Mouse (Mus musculus) stomach, embryonic 15.5 days (tissue): Measurements from ENCODE around the gene Gper1. TPM values are rescaled to one million over a fixed set of nuclear protein-coding genes. Genes with fewer than 3 reads are reported as not detected.

Source experiments
- ATAC-seq: fragments of 200-750 bp; cut with Nextera tagmentation; 2 replicates; pipeline ENCODE4 v1.8.0; 2017; ENCODE audit warnings: low read depth, moderate number of reproducible peaks, moderate TSS enrichment; ENCODE audit not compliant: insufficient read depth, low FRiP score
- H3K27ac ChIP-seq: fragments of 300-500 bp; sonication (generic); 2 replicates; pipeline ENCODE4 v1.5.1; 2015; ENCODE audit warnings: mild to moderate bottlenecking, inconsistent platforms
- H3K27me3 ChIP-seq: fragments of 300-500 bp; sonication (generic); replicated peaks from 2 replicates; pipeline ENCODE4 v1.6.1; 2015; ENCODE audit warnings: inconsistent platforms
- H3K36me3 ChIP-seq: fragments of 300-500 bp; sonication (generic); 2 replicates; pipeline ENCODE4 v1.6.1; 2015; ENCODE audit warnings: inconsistent platforms
- H3K4me1 ChIP-seq: fragments of 300-500 bp; sonication (generic); 2 replicates; pipeline ENCODE4 v1.6.1; 2015; ENCODE audit warnings: inconsistent platforms
- H3K4me2 ChIP-seq: fragments of 300-500 bp; sonication (generic); 2 replicates; pipeline ENCODE4 v1.6.1; 2015; ENCODE audit warnings: mild to moderate bottlenecking, inconsistent platforms
- H3K4me3 ChIP-seq: fragments of 300-500 bp; sonication (generic); replicated peaks from 2 replicates; pipeline ENCODE4 v1.5.1; 2015; ENCODE audit warnings: inconsistent platforms
- H3K9ac ChIP-seq: fragments of 300-500 bp; sonication (generic); 2 replicates; pipeline ENCODE4 v1.6.1; 2015; ENCODE audit warnings: inconsistent platforms
- H3K9me3 ChIP-seq: fragments of 300-500 bp; sonication (generic); 2 replicates; pipeline ENCODE4 v1.6.1; 2016; ENCODE audit warnings: inconsistent platforms
- WGBS: fragments of 180-500 bp; shearing (Covaris S2); methylation state at CpG from one replicate; pipeline ENCODE4 v1.1.7; 2015; 5-methylcytosine and 5-hydroxymethylcytosine counted together
- polyA plus RNA-seq: library from polyadenylated mRNA; unstranded; fragments of >200 nt; fragmentation: Nextera tagmentation; extraction: Ambion mirVana; gene quantifications from 2 replicates; pipeline ENCODE4 v1.2.1, GENCODE M21; 2015

Gper1 gene
- polyA plus RNA-seq, 1 experiment from 2014 or later, result 2.7 TPM

GRCm38 (mm10) chr5:139460384-139461067 lies 37.6 kb downstream of the Gper1 start, which contains the start of gene 3110082I17Rik:
Gene 3110082I17Rik, minus strand, starts transcription at chr5:139460527.
- Histone ChIP-seq H3K9ac (peak within 1 kb of the TSS; percentile 46; the same call in 1 of the 2 replicates), H3K4me1 (peaks cover 4% of the 10 kb centered on the region; the same call in 1 of the 2 replicates), H3K4me3 (peak within 1 kb of the TSS; percentile 80), H3K27ac (no peak within 1 kb of the TSS), H3K36me3 (no peaks in the 10 kb centered on the region), H3K9me3 (no peaks in the 10 kb centered on the region), H3K27me3 (no peaks in the 10 kb centered on the region), H3K4me2 (peak within 1 kb of the TSS; percentile 73)
- peak; percentile 96 for ATAC-seq
- 4% methylated on average over 42 of the region's 42 CpGs for WGBS

DNA sequence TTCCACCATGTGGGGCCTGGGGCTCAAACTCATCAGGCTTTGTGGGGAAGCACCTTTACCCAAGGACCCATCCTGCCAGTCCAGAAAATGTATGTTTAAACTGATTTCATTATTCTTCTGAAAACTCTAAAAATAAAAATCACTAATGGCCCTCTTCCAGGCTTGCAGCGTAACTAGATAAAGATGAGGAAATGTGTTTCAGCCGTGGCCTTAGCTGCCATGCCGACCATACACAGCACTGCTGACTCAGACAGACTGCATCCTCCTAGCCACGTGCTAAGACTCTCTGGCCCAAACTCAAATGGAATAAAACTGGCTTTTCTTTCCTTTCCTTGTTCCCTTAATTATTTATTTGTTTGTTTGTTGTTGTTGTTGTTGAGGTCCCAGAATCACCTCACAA lies 41.9 kb downstream of the Gper1 start:
- H3K4me1 ChIP-seq, result peaks cover 4% of the 10 kb centered on the region; the same call in 1 of the 2 replicates
- ATAC-seq, result no peak
- H3K4me3 ChIP-seq, result no peak overlapping the region
- 63% methylated on average over 4 of the region's 4 CpGs for WGBS
- H3K27ac ChIP-seq, result no peak overlapping the region
- no peaks in the 10 kb centered on the region for H3K9me3 ChIP-seq
- no peaks in the 10 kb centered on the region for H3K27me3 ChIP-seq
- H3K9ac ChIP-seq, result no peak overlapping the region
- no peak overlapping the region for H3K4me2 ChIP-seq
- no peaks in the 10 kb centered on the region for H3K36me3 ChIP-seq

DNA sequence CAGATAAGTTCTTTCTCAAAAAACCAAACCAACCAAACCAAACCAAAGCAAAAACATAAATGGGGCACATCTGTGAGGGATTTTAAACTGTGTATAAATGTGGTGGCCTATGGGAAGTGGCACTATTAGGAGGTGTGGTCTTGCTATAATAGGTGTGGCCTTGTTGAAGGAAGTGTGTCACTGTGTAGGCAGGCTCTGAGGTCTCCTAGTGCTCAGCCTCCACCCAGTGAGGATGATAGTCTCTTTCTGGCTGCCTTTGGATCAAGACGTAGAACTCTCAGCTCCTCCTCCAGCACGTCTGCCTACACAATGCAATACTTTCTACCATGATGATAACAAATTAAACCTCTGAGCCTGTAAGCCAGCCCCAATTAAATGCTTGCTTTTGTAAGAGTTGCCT lies 43.4 kb downstream of the Gper1 start:
- no peaks in the 10 kb centered on the region for H3K27me3 ChIP-seq
- no peaks in the 10 kb centered on the region for H3K4me1 ChIP-seq
- H3K4me3 ChIP-seq, result no peak overlapping the region
- H3K9me3 ChIP-seq, result no peaks in the 10 kb centered on the region
- WGBS, result 68% methylated on average over 2 of the region's 2 CpGs
- ATAC-seq, result no peak
- no peak overlapping the region for H3K27ac ChIP-seq
- H3K9ac ChIP-seq, result no peak overlapping the region
- peaks cover 2% of the 10 kb centered on the region; the same call in 1 of the 2 replicates for H3K36me3 ChIP-seq
- no peak overlapping the region for H3K4me2 ChIP-seq

DNA sequence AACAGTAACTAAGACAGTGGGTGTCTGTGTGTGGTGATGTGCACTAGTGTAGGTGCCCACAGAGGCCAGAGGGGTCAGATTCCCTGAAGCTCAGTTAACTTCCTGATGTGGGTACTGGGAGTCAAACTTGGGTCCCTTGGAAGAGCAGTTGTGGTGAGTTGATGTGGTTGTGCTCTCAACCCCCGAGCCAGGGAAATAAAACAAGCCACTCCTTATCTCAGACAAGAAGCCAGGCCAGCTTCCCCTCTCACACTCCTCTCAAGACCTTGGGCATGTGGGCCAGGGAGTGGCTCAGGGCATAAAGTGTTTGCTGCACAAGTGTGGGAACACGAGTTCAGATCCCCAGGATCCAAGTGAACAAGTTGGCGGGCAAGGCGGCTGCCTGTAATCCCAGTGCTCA lies 43.9 kb downstream of the Gper1 start:
- WGBS, result 65% methylated on average over 4 of the region's 4 CpGs
- no peak overlapping the region for H3K27ac ChIP-seq
- no peak for ATAC-seq

GRCm38 (mm10) chr5:139467998-139468397 lies 45.0 kb downstream of the Gper1 start:
- no peak overlapping the region for H3K4me3 ChIP-seq

More for the DNA sequence above, 43.9 kb downstream of the Gper1 start:
- H3K36me3 ChIP-seq, result peaks cover 5% of the 10 kb centered on the region; the same call in 1 of the 2 replicates
- H3K4me1 ChIP-seq, result no peaks in the 10 kb centered on the region
- no peak overlapping the region for H3K4me2 ChIP-seq
- no peak overlapping the region for H3K9ac ChIP-seq
- H3K27me3 ChIP-seq, result no peaks in the 10 kb centered on the region
- H3K4me3 ChIP-seq, result no peak overlapping the region
- no peaks in the 10 kb centered on the region for H3K9me3 ChIP-seq

GRCm38 (mm10) chr5:139474741-139475140 lies 51.8 kb downstream of the Gper1 start:
- no peak for ATAC-seq
- Histone ChIP-seq H3K27me3 (no peaks in the 10 kb centered on the region), H3K36me3 (peaks cover 67% of the 10 kb centered on the region), H3K9me3 (no peaks in the 10 kb centered on the region), H3K4me1 (no peaks in the 10 kb centered on the region), H3K9ac (no peak overlapping the region), H3K4me2 (no peak overlapping the region), H3K27ac (no peak overlapping the region), H3K4me3 (no peak overlapping the region)
- WGBS, result 90% methylated on average over 9 of the region's 9 CpGs

More at GRCm38 (mm10) chr5:139467998-139468397, 45.0 kb downstream of the Gper1 start:
- no peak for ATAC-seq
- H3K9me3 ChIP-seq, result no peaks in the 10 kb centered on the region
- H3K4me1 ChIP-seq, result no peaks in the 10 kb centered on the region
- no peak overlapping the region for H3K9ac ChIP-seq
- H3K4me2 ChIP-seq, result no peak overlapping the region
- no peaks in the 10 kb centered on the region for H3K27me3 ChIP-seq
- H3K27ac ChIP-seq, result no peak overlapping the region
- WGBS, result 54% methylated on average over 5 of the region's 5 CpGs
- H3K36me3 ChIP-seq, result peaks cover 12% of the 10 kb centered on the region; the same call in 1 of the 2 replicates

Other genes with a start within 250 kb of the Gper1 start
- gene Sun1, start 222.5 kb upstream of the Gper1 start, polyA plus RNA-seq, result 48.6 and 53.1 TPM in 2 replicates
- 142 and 144 TPM in 2 replicates for gene Get4, start 170.8 kb upstream of the Gper1 start, polyA plus RNA-seq
- 12.3 and 13.0 TPM in 2 replicates for gene Adap1, start 97.5 kb upstream of the Gper1 start, polyA plus RNA-seq
- gene Cox19, start 71.7 kb upstream of the Gper1 start, polyA plus RNA-seq, result 109 and 115 TPM in 2 replicates
- gene Cyp2w1, start 70.5 kb upstream of the Gper1 start, polyA plus RNA-seq, result 8.5 and 11.6 TPM in 2 replicates
- 2.7 and 3.3 TPM in 2 replicates for gene Gpr146, start 45.5 kb upstream of the Gper1 start, polyA plus RNA-seq
- 0.72 and 1.1 TPM in 2 replicates for gene C130050O18Rik, start 17.9 kb upstream of the Gper1 start, polyA plus RNA-seq
- 37.2 and 38.7 TPM in 2 replicates for gene 3110082I17Rik, start 37.4 kb downstream of the Gper1 start, polyA plus RNA-seq
- gene Zfand2a, start 61.4 kb downstream of the Gper1 start, polyA plus RNA-seq, result 7.0 and 8.5 TPM in 2 replicates
- gene Uncx, start 120.3 kb downstream of the Gper1 start, polyA plus RNA-seq, result 0.08 TPM in 1 of 2 replicates, not detected in the other